Mouse (Mus musculus) E14TG2a.4 (cell line): ENCODE measurements around the gene Taf1a.

Experiments used
- CTCF ChIP-seq: conservative IDR thresholded peaks from 2 replicates; pipeline ENCODE4 v1.5.1; 2014; ENCODE audit warnings: low read length
- NANOG ChIP-seq: IDR thresholded peaks from 2 replicates; pipeline ENCODE4 v1.6.1; 2014; ENCODE audit warnings: borderline replicate concordance, low read length, mixed read lengths
- POU5F1 ChIP-seq: IDR thresholded peaks from 2 replicates; pipeline ENCODE4 v1.6.1; 2014; ENCODE audit warnings: low read length, borderline replicate concordance

DNA sequence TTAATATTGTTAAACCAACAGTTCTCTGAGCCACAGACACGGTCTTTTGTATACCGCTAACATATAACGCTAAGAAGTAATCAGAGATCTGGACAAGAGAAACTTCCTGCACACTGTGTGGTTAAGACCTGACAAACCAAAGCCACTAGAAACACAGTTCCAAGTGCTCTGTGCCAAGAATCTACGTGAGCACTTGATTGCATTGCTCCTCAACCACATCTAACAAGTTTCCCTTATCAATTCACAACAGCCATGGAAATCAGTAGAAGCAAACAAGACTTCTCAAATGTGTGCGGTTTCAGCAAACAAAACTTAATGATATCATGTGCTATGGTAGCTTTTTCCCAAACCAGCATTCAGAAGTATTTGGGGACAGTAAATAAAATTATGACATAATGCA, 26.5 kb upstream of the Taf1a start:
- no peak for TF ChIP-seq CTCF
- no peak for TF ChIP-seq NANOG
- TF ChIP-seq POU5F1, result no peak
